Mouse (Mus musculus) layer of hippocampus, postnatal 25 days (tissue): ENCODE data around the gene Gripap1. TPM values are rescaled to one million over a fixed set of nuclear protein-coding genes. Genes with fewer than 3 reads are reported as not detected.

Source experiments
- DNase-seq, 2 experiments: peaks; one replicate each; pipeline ENCODE4 v3.0.0; 2022; ENCODE audit warnings: mixed read lengths in 2 of 2, low spot score in 1 of 2; ENCODE audit errors: extremely low spot score in 1 of 2
- microRNA-seq, 2 experiments: library from miRNA; unstranded; fragments of <30 nt; microRNA quantifications; one replicate each; pipeline ENCODE4 v1.2.0; 2021
- total RNA-seq, 2 experiments: library from RNA; stranded (reverse); gene quantifications; 2 replicates each; pipeline ENCODE4 v1.2.3; 2021

The Gripap1 gene
- total RNA-seq, 2 experiments from 2014 or later: 87.8 to 116 TPM

- DNase-seq: no peak
These were observed 76.2 kb downstream of the Gripap1 start for GRCm38 (mm10) chrX:7865786-7866185.

- DNase-seq: no peak
These were observed 77.6 kb downstream of the Gripap1 start for GRCm38 (mm10) chrX:7867141-7867540.

- no peak for DNase-seq
These were observed 78.9 kb downstream of the Gripap1 start for GRCm38 (mm10) chrX:7868506-7868905.

- no peak for DNase-seq
These were observed 80.3 kb downstream of the Gripap1 start for GRCm38 (mm10) chrX:7869826-7870225.

Small RNAs within 50 kb of the gene (microRNA-seq; reads per million reads assigned to microRNA genes)
- gene Mir1198: 109 to 125 reads per million in 2 experiments

Other genes with a start within 250 kb of the Gripap1 start
- gene Foxp3, start 216.1 kb upstream of the Gripap1 start, total RNA-seq: under 1 TPM in 1 of 2 experiments, not detected in 1; 0.21 TPM
- gene Ppp1r3f, start 215.5 kb upstream of the Gripap1 start, total RNA-seq: 10 to 100 TPM; 17.4 to 17.8 TPM
- gene Ccdc22, start 184.2 kb upstream of the Gripap1 start, total RNA-seq: 10 to 100 TPM; 20.9 to 25.2 TPM
- not detected for gene Cacna1f, start 182.7 kb upstream of the Gripap1 start, total RNA-seq
- 1,000 to 10,000 TPM; 1,873 to 2,127 TPM for gene Syp, start 151.3 kb upstream of the Gripap1 start, total RNA-seq
- gene Prickle3, start 132.5 kb upstream of the Gripap1 start, total RNA-seq: under 1 TPM; 0.57 to 0.82 TPM
- gene Plp2, start 118.4 kb upstream of the Gripap1 start, total RNA-seq: 1 to 10 TPM; 5.0 to 6.2 TPM
- under 1 TPM; 0.17 to 0.77 TPM for gene Magix, start 108.5 kb upstream of the Gripap1 start, total RNA-seq
- gene Gpkow, start 92.6 kb upstream of the Gripap1 start, total RNA-seq: 10 to 100 TPM; 35.7 to 36.5 TPM
- 10 to 100 TPM; 51.1 to 55.2 TPM for gene Wdr45, start 75.4 kb upstream of the Gripap1 start, total RNA-seq
- gene Gm45208, start 67.5 kb upstream of the Gripap1 start, total RNA-seq: not detected
- gene Praf2, start 61.3 kb upstream of the Gripap1 start, total RNA-seq: 100 to 1,000 TPM; 100 to 109 TPM
- 10 to 100 TPM; 17.0 to 20.9 TPM for gene Ccdc120, start 38.9 kb upstream of the Gripap1 start, total RNA-seq
- gene Tfe3, start 27.2 kb upstream of the Gripap1 start, total RNA-seq: 10 to 100 TPM; 28.7 to 33.5 TPM
- gene Kcnd1, start 32.5 kb downstream of the Gripap1 start, total RNA-seq: 1 to 10 TPM; 8.0 to 9.5 TPM
- gene Otud5, start 51.6 kb downstream of the Gripap1 start, total RNA-seq: 10 to 100 TPM; 75.8 to 85.3 TPM
- gene Pim2, start 88.5 kb downstream of the Gripap1 start, total RNA-seq: 10 to 100 TPM; 52.2 to 57.4 TPM
- gene Slc35a2, start 94.3 kb downstream of the Gripap1 start, total RNA-seq: 10 to 100 TPM; 44.7 to 45.9 TPM
- gene Pqbp1, start 109.5 kb downstream of the Gripap1 start, total RNA-seq: 10 to 100 TPM; 78.1 to 93.2 TPM
- 10 to 100 TPM; 25.5 to 27.9 TPM for gene Timm17b, start 109.6 kb downstream of the Gripap1 start, total RNA-seq
- gene Gm10491, start 118.1 kb downstream of the Gripap1 start, total RNA-seq: not detected
- gene Gm10490, start 119.8 kb downstream of the Gripap1 start, total RNA-seq: not detected
- gene Pcsk1n, start 130.1 kb downstream of the Gripap1 start, total RNA-seq: 100 to 1,000 TPM; 386 to 442 TPM
- not detected for gene Eras, start 138.8 kb downstream of the Gripap1 start, total RNA-seq
- gene Hdac6, start 158.1 kb downstream of the Gripap1 start, total RNA-seq: 10 to 100 TPM; 42.4 to 57.2 TPM
- gene Gata1, start 188.3 kb downstream of the Gripap1 start, total RNA-seq: not detected
- gene Glod5, start 228.7 kb downstream of the Gripap1 start, total RNA-seq: under 1 TPM; 0.59 to 0.71 TPM